Mouse (Mus musculus) gastrocnemius, postnatal 36 days (tissue): Measurements from ENCODE around the gene A030014E15Rik. TPM values are rescaled to one million over a fixed set of nuclear protein-coding genes. Genes with fewer than 3 reads are reported as not detected.
"Not testable (repeated sequence)": the region's sequence is repeated elsewhere in the genome, so short reads cannot be mapped to it uniquely, and the experiment has no call there.

Experiments
- DNase-seq, 2 experiments: peaks; one replicate each; pipeline ENCODE4 v3.0.0; 2022
- intact Hi-C: fragments of 180-260 bp; cut with DNase I; formaldehyde crosslinking; loops from one replicate; pipeline ENCODE4 v1.15.1; 2025
- long read RNA-seq, 2 experiments: library from polyadenylated mRNA; stranded (forward); transcript quantifications; one replicate each; pipeline ENCODE4 v2.0.0; 2021
- total RNA-seq, 2 experiments: library from RNA; stranded (reverse); gene quantifications; 2 replicates each; pipeline ENCODE4 v1.2.3; 2021

A030014E15Rik gene
- total RNA-seq = not detected
- long read RNA-seq, experiment 1 = 0 reads
- long read RNA-seq, experiment 2 = 0 reads

DNA sequence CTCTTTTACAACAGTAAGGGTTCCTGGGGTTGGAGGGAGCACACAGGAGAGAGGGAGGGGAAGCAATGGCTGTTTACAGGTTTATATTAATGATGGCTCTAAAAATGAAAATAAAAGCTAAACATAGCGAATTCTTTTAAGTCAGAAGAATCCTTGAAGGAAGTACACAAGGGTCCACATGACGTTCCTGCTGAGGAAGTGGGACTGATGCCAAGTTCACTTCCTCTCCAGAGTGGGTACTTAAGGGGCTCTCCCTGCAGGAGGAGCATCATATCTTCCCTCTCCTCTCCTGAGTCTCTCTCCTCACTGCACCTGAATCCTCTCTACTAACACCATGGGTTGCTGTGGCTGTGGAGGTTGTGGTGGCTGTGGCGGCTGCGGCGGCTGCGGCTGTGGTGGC is at the start of gene A030014E15Rik:
Gene A030014E15Rik, plus strand, starts transcription at position 268 of the 400 bp plus-strand sequence.
- intact Hi-C loops = no loop called here

GRCm38 (mm10) chr1:82879172-82879571 is 45.5 kb upstream of the A030014E15Rik start:
- intact Hi-C loops = no loop called here
- no peak for DNase-seq

More for the DNA sequence above, at the start of gene A030014E15Rik:
- DNase-seq = no peak

DNA sequence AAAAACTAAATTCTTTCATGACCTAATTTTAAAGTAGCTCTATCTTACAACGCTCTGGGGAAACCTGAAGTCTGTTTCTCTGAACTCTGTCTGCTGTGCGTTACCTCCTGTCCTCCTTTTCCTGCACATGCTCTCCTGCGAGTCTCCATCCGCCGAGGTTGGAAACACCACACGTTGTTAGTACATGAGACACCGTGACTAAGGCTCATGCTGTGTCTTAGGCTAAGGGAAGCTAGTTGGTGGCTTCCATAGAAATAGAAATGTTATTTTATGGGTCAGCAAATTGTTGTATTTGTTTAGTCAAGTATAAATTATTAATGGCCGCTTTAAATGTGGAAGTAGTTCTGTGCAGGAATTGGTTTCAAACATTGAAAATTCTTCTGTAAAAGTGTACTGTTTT is 44.5 kb upstream of the A030014E15Rik start:
- DNase-seq = no peak
- intact Hi-C loops = no loop called here

- intact Hi-C loops = no loop called here
Measured at GRCm38 (mm10) chr1:82893269-82893668, 31.4 kb upstream of the A030014E15Rik start.

DNA sequence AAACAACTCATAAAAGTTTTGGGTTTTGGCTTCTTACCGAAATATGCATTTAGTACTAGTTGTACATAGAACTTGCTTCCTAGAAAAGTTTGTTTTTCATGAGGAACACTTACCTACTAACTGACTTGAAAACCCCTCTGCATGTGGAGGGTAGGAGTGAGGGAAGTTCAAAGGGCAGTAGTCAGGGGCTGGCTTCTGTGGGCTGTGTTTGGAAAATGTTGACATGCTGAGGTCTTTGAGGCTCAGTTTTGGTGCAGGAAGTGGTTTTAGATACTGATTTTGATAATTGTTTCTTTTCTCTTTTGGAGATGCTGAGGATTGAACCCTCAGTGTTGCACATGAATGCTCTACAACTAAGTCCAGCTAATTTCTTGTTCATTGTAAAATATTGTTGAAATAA is 24.1 kb upstream of the A030014E15Rik start:
- intact Hi-C loops = no loop called here
- no peak for DNase-seq

More at GRCm38 (mm10) chr1:82893269-82893668, 31.4 kb upstream of the A030014E15Rik start:
- no peak for DNase-seq

- no peak for DNase-seq
- intact Hi-C loops = no loop called here
Measured at GRCm38 (mm10) chr1:82901201-82901600, 23.5 kb upstream of the A030014E15Rik start.

DNA sequence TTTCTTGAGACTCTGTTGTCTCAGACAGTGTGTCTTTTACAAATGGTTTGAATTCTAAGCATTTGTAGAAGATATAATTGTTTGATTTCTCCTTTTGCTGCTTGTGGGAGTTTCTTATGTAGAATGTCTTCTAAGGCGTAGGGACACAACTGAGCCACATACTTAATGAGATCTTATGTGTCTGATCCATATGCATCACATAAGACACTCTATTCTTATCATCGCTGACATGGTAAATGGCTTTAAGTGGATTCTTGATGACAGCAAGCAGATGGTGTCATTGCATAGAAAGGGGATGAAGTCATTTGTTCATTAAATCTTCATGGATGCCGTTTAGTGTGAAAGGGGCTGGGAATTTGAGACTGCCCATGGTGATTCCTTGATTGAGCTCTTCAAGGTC is 18.8 kb upstream of the A030014E15Rik start:
- no peak for DNase-seq
- intact Hi-C loops = no loop called here

DNA sequence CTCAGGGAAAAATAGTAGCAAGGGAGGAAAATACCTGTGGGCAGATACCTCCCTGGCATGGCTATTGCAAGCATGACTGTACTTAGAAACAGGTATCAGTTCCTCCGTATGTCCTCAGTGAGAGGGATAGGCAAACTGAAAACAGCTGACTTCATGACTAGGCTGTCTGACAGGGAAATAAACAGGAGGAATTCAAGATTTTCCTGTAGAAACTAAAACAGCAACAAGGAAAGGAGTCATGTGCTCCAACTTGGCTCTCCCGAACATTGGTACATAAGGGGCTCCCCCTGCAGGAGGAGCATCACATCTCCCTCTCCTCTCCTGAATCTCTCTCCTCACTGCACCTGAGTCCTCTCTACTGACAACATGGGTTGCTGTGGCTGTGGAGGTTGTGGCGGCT is 11.7 kb upstream of the A030014E15Rik start, which contains the start of gene A030005L19Rik:
Gene A030005L19Rik, plus strand, starts transcription at position 301 of the 400 bp plus-strand sequence.
- no peak for DNase-seq
- intact Hi-C loops = no loop called here

GRCm38 (mm10) chr1:82913434-82913833 is 11.3 kb upstream of the A030014E15Rik start:
- DNase-seq, intact Hi-C loops: not testable (repeated sequence)

DNA sequence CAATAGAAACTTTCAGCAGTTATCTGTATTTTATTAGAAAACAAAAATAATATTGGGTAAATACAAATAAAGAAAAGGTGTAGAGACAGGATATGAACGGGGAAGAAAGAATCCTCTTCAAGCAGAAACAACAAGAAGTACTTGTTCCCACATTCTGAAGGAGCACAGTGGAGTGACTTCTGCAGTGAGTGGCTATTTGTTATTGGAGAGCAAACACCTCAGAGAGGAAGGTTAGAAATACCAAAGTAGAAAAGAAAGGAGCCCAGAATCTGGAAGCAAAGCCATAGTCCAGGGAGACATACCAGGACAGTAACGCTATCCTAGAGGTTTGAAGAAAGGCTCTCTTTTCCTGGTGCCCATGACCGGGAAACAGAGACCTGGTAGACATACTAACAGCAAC is 5.8 kb downstream of the A030014E15Rik start:
- intact Hi-C loops, DNase-seq: not testable (repeated sequence)

- intact Hi-C loops, DNase-seq: not testable (repeated sequence)
Measured at GRCm38 (mm10) chr1:82931326-82931725, 6.6 kb downstream of the A030014E15Rik start, which contains the start of gene Gm6217. Gm6217 (minus strand) TSS chr1:82931399.

DNA sequence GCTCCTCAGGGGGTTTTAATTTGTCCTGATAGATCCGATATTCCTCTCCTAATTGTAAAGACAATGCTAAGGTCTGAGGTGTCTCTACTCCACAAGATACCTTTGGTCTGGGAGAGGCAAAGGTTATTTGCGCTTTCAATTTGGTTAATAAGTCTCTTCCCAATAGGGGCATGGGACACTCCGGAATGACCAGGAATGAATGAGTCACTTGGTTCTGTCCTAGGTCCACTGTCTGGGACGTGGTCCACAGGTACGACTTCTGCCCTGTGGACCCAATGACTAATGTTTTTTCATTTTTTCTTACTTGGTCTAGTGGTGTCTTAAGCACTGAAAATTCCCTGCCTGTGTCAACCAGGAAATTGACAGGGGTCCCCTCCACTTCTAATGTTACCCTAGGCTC is 13.9 kb downstream of the A030014E15Rik start:
- DNase-seq = no peak

DNA sequence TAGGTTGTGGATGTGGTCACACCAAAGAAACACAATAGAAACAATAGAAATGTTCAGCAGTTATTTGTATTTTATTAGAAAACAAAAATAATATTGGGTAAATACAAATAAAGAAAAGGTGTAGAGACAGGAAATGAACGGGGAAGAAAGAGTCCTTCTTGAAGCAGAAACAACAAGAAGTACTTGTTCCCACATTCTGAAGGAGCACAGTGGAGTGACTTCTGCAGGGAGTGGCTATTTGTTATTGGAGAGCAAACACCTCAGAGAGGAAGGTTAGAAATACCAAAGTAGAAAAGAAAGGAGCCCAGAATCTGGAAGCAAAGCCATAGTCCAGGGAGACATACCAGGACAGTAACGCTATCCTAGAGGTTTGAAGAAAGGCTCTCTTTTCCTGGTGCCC is 17.8 kb downstream of the A030014E15Rik start:
- intact Hi-C loops, DNase-seq: not testable (repeated sequence)

More for the DNA sequence above, 13.9 kb downstream of the A030014E15Rik start:
- intact Hi-C loops = no loop called here

DNA sequence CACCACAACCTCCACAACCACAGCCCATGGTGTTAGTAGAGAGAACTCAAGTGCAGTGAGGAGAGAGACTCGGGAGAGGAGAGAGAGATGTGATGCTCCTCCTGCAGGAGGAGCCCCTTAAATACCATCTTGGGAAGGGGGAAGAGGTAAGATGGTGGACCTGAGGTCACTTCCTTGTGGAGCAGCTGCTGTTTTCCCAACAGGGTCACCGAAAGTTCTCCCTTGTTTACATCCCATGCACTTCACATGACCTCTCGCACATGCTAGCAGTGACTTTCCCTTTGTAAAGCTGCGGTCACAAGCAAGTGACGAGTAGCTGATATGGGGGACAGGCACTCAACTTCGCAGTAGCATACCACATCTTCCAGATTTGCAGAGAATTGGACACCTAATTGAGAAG is 18.6 kb downstream of the A030014E15Rik start, which contains the start of gene A030003K21Rik:
Gene A030003K21Rik, minus strand, starts transcription at position 94 of the 400 bp plus-strand sequence.
- DNase-seq, intact Hi-C loops: not testable (repeated sequence)

DNA sequence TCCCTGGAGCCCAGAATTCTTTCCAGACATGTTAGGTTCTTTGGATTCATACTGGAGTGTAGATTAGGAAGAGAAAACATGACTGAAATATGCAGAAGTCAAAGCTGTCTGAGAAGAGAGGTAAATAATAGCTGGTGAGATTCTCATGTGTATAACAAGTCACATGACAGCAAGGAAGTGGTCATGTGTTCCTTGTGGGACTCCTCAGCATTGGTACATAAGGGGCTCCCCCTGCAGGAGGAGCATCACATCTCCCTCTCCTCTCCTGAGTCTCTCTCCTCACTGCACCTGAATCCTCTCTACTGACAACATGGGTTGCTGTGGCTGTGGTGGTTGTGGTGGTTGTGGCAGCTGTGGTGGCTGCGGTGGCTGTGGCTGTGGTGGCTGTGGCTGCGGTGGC is 21.3 kb downstream of the A030014E15Rik start:
- DNase-seq, intact Hi-C loops: not testable (repeated sequence)

- DNase-seq = no peak
- intact Hi-C loops = no loop called here
Measured at GRCm38 (mm10) chr1:82948601-82949000, 23.9 kb downstream of the A030014E15Rik start.

DNA sequence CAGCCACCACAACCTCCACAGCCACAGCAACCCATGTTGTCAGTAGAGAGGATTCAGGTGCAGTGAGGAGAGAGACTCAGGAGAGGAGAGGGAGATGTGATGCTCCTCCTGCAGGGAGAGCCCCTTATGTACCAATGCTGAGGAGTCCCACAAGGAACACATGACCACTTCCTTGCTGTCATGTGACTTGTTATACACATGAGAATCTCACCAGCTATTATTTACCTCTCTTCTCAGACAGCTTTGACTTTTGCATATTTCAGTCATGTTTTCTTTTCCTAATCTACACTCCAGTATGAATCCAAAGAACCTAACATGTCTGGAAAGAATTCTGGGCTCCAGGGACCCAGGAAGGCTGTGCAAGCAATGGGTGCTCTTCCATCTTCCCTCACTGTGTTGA is 31.2 kb downstream of the A030014E15Rik start, which contains the start of gene Gm7544:
Gene Gm7544, minus strand, starts transcription at position 101 of the 400 bp plus-strand sequence.
- DNase-seq, intact Hi-C loops: not testable (repeated sequence)

- DNase-seq = no peak
- intact Hi-C loops = no loop called here
Measured at GRCm38 (mm10) chr1:82959870-82960385, 35.2 kb downstream of the A030014E15Rik start, which contains the start of gene Gm47955. Gm47955 (plus strand) TSS chr1:82960286.

- DNase-seq = no peak
- intact Hi-C loops = no loop called here
Measured at GRCm38 (mm10) chr1:82966413-82966812, 41.7 kb downstream of the A030014E15Rik start.

GRCm38 (mm10) chr1:82972046-82972445 is 47.3 kb downstream of the A030014E15Rik start:
- intact Hi-C loops = no loop called here
- DNase-seq = no peak

- intact Hi-C loops = no loop called here
- no peak for DNase-seq
Measured at GRCm38 (mm10) chr1:82973244-82973643, 48.5 kb downstream of the A030014E15Rik start.

DNA sequence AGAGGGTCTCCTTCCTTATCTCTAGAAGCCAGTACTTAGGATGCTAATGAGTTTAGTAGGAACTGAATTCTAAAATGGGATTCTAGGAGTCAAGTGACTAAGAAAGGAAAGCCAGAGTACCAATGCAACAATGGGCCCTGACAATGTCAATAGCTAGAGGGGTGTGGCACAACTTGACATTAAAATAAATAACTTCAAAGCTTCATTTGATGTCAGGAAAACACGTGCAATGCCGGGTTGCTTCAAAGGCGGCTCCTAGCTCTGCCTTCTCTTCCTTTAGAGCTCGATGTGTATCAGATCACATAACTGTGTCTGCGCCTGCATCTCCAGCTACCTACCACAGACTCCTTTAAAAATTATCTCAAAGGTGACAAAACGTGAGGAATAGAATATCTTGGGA is 49.2 kb downstream of the A030014E15Rik start:
- intact Hi-C loops = no loop called here
- no peak for DNase-seq
